Mouse (Mus musculus) left cerebral cortex, adult 18-20 months (tissue): ENCODE measurements at regions not wholly inside any gene's neighbourhood (a gene's known extent, or its start where the extent isn't known, plus 50 kb on each side); places are given as distances from the start of the nearest gene placed in this dataset.

Experiments used
- DNase-seq, 2 experiments: peaks; one replicate each; pipeline ENCODE4 v3.0.0; 2021 to 2022; ENCODE audit warnings: low spot score in 2 of 2, mixed read lengths in 1 of 2

- no peak for DNase-seq
Observed at GRCm38 (mm10) chr16:63313544-63313943, 459.4 kb downstream of the Pros1 start.

DNA sequence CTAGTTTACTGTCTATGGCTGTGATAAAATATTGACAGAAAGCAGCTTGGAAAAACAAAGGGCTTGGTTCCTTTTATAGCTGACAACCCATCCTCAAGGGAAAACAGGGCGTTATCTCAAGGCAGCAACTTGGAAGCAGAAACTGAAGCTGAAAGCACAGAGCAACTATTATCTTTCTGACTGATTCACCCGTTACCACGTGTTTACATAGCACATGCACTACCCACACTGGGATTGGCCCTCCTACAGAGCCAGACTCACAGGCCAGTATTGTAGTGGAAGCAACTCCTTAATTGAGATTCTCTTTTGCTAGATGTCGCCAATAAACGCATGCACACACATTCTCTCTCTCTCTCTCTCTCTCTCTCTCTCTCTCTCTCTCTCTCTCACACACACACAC, 465.5 kb downstream of the Pros1 start:
- DNase-seq = no peak

GRCm38 (mm10) chr16:63351511-63352125, 497.5 kb downstream of the Pros1 start:
- no peak for DNase-seq

GRCm38 (mm10) chr16:63369868-63370267, 494.1 kb downstream of the Epha3 start:
- DNase-seq = no peak

DNA sequence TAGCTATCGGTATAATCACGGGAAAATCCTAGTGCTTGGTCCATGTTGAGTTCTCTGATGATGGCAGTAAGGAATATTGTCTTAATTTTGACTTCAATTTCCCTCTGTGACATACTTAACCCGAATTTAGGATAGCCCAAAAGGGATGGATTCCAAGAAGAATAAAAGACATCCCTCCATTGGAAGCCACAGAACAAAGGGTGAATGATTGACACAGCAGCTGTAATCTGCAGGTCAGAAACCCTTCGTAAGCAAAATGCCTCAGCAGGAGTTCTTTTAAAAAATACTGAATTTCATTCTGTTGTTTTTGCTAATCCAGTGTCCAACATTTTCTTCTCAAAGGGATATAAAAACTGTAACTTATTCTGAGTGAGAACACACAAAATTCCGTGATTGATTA, 492.7 kb downstream of the Epha3 start:
- DNase-seq = no peak

DNA sequence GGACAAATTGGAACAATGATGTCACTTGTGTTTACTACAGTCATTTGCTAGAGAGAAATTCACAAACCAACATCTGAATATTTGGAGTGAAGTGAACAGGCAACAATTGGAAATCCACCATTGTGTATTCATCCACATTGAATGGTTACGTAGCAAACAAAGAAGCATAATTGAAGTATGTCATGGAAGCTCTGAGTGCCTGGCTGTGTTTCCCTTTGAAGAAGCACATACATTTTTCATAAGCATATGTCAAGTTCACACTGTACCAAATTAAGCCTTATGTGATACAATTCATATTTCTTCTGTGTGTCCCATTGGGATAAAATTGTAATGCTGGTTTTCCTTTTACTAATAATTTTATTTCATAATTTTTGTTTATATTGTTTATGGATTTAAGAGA, 459.0 kb downstream of the Epha3 start:
- no peak for DNase-seq

GRCm38 (mm10) chr16:63412656-63413055, 451.3 kb downstream of the Epha3 start:
- DNase-seq = no peak

DNA sequence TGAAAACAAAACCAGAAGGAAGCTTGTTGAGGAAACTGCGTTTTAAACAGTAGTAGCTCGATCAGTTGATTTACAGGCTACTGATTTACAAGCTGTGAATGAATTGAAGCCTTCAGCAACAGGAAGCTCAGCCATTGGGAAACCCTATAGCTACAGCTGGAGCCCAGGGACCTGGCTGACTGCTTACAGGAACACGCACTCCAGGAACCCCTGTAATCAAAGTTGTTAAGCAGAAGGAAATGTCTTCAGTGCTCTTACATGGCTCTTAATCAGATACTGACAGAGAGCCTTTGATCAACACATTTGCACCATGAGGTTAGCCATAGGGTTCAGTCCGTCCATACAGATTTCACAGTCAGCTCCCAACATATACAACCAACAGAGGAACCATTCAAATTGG, 411.7 kb downstream of the Epha3 start:
- no peak for DNase-seq

DNA sequence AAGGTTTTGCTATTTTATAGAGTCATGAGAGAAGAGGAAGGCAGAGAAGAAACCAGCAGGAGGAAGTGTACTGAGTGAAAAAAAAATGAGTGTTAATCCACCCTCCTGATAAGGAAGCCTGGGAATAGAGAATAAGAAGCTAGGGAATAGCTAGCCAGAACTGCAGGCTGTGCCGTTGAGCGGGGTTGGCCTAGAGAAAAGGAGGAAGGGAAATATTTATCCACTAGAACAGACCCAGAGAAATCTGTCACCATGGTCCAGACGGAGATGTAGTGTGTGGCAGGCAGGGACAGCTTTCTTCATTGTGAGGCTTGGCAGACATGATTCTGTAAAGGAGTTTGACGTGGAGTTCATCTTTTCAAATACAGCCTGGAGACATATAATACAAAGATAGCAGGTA, 397.4 kb downstream of the Epha3 start:
- no peak for DNase-seq

- no peak for DNase-seq
Observed at GRCm38 (mm10) chr16:63468851-63469250, 395.1 kb downstream of the Epha3 start.
